Mouse (Mus musculus) myocyte (in vitro differentiated cells): ENCODE data around the gene Tepp. TPM values are rescaled to one million over a fixed set of nuclear protein-coding genes. Genes with fewer than 3 reads are reported as not detected.
A peak's percentile ranks its signal among the peaks of the same experiment; 100 is the strongest.

Source experiments
- H3K27me3 ChIP-seq: one replicate; pipeline ENCODE4 v1.6.1; 2011; ENCODE audit not compliant: control insufficient read depth, insufficient read depth, insufficient read length
- H3K36me3 ChIP-seq: one replicate; pipeline ENCODE4 v1.6.1; 2011; ENCODE audit not compliant: control insufficient read depth, insufficient read depth
- H3K4me2 ChIP-seq: one replicate; pipeline ENCODE4 v1.6.1; 2011; ENCODE audit warnings: low read depth, control low read depth
- H3K4me3 ChIP-seq: one replicate; pipeline ENCODE4 v1.5.1; 2011; ENCODE audit warnings: mild to moderate bottlenecking, control low read depth, moderate library complexity
- H3K79me2 ChIP-seq: one replicate; pipeline ENCODE4 v1.6.1; 2011; ENCODE audit not compliant: control insufficient read depth, insufficient read depth
- H3ac ChIP-seq: one replicate; pipeline ENCODE4 v1.6.1; 2011; ENCODE audit not compliant: control insufficient read depth, insufficient read length
- CEBPB ChIP-seq: IDR thresholded peaks from 2 replicates; pipeline ENCODE4 v1.6.1; 2011; ENCODE audit warnings: mild to moderate bottlenecking, moderate library complexity; ENCODE audit not compliant: poor library complexity, insufficient read depth, severe bottlenecking
- E2F4 ChIP-seq: IDR thresholded peaks from one replicate; pipeline ENCODE4 v1.6.1; 2011; ENCODE audit warnings: mild to moderate bottlenecking, control low read depth, moderate library complexity; ENCODE audit not compliant: insufficient read depth
- MAX ChIP-seq: IDR thresholded peaks from one replicate; pipeline ENCODE4 v1.6.1; 2011; ENCODE audit warnings: low read depth, mild to moderate bottlenecking, control low read depth
- MYOD1 ChIP-seq, 3 experiments: IDR thresholded peaks; one replicate each; pipeline ENCODE4 v1.6.1; 2011; ENCODE audit warnings: control low read depth in 2 of 3, low read depth in 2 of 3, mild to moderate bottlenecking in 2 of 3, moderate library complexity in 1 of 3; ENCODE audit not compliant: insufficient read length in 2 of 3, control insufficient read depth in 1 of 3
- MYOG ChIP-seq, 3 experiments: IDR thresholded peaks; one replicate each; pipeline ENCODE4 v1.6.1; 2011; ENCODE audit warnings: control low read depth in 2 of 3, low read depth in 2 of 3, mild to moderate bottlenecking in 2 of 3; ENCODE audit not compliant: insufficient read length in 2 of 3, control insufficient read depth in 1 of 3, insufficient read depth in 1 of 3
- POLR2A ChIP-seq: IDR thresholded peaks from one replicate; pipeline ENCODE4 v1.6.1; 2011; ENCODE audit warnings: low read depth, mild to moderate bottlenecking, control low read depth, moderate library complexity; ENCODE audit not compliant: insufficient read length
- POLR2AphosphoS2 ChIP-seq: IDR thresholded peaks from one replicate; pipeline ENCODE4 v1.6.1; 2011; ENCODE audit warnings: low read depth, control low read depth; ENCODE audit not compliant: insufficient read length
- REST ChIP-seq: IDR thresholded peaks from one replicate; pipeline ENCODE4 v1.6.1; 2011; ENCODE audit warnings: mild to moderate bottlenecking, control low read depth, moderate library complexity; ENCODE audit not compliant: insufficient read depth, insufficient read length
- SRF ChIP-seq: IDR thresholded peaks from one replicate; pipeline ENCODE4 v1.6.1; 2011; ENCODE audit warnings: low read depth; ENCODE audit not compliant: control insufficient read depth, insufficient read length
- TCF12 ChIP-seq: IDR thresholded peaks from one replicate; pipeline ENCODE4 v1.6.1; 2011; ENCODE audit warnings: mild to moderate bottlenecking, control low read depth; ENCODE audit not compliant: poor library complexity, insufficient read depth, severe bottlenecking
- TCF3 ChIP-seq: IDR thresholded peaks from one replicate; pipeline ENCODE4 v1.6.1; 2011; ENCODE audit warnings: low read depth, control low read depth; ENCODE audit not compliant: insufficient read length
- USF1 ChIP-seq: IDR thresholded peaks from one replicate; pipeline ENCODE4 v1.6.1; 2011; ENCODE audit warnings: low read depth, mild to moderate bottlenecking, control low read depth, moderate library complexity
- polyA plus RNA-seq: library from polyadenylated mRNA; unstranded; fragments of >200 nt; fragmentation: generic; extraction: Trizol; gene quantifications from one replicate; pipeline ENCODE4 v1.2.1, GENCODE M21; 2012; ENCODE audit warnings: missing spikeins

Tepp gene
- polyA plus RNA-seq, 1 experiment, result not detected

DNA sequence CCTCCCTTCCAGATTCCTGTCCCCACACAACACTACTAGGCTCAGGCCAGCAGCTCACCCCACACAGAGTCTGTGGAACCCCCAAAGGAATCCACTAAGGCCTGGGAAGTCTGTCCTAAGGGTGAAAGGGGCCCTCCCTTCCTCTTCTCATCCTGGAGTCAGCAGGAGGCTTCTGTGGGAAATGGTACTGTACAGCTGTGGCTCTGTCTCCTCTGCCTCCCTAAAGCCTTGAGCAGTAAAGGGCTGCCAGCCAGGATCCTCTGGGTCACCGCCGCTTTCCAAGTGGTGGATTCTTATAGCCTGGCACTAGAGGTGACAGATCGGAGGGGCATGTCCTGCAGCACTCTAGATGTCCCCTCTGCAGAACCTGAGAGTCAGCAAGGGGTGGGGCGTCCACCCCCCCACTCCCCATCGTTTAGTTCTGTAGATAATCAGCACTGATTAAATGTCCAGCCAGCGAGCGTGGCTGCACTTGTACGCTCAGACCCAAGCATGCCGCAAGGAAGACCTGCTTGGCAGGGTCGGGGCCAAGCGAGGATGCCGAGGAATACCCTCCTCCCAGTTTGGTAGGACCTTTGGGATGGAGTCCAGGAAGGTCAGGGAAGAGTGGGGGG lies 63.1 kb downstream of the Tepp start:
- no peak overlapping the region for H3K4me3 ChIP-seq
- H3K79me2 ChIP-seq, result no peaks in the 10 kb centered on the region
- H3K36me3 ChIP-seq, result no peaks in the 10 kb centered on the region
- no peak overlapping the region for H3ac ChIP-seq
- H3K4me2 ChIP-seq, result no peak overlapping the region
- no peaks in the 10 kb centered on the region for H3K27me3 ChIP-seq
- TF ChIP-seq REST, result no peak
- TF ChIP-seq TCF12, result no peak
- TF ChIP-seq E2F4, result no peak
- no peak for TF ChIP-seq TCF3
- no peak for TF ChIP-seq MYOG (IDR thresholded peaks at IDR 0.05; ENCODE audit: control insufficient read depth in 1 of 3, insufficient read depth in 1 of 3, insufficient read length in 2 of 3, low read depth in 2 of 3)
- TF ChIP-seq MYOD1 (IDR thresholded peaks at IDR 0.05; ENCODE audit: control insufficient read depth in 1 of 3, insufficient read length in 2 of 3, low read depth in 2 of 3), result no peak
- no peak for TF ChIP-seq CEBPB
- TF ChIP-seq SRF, result no peak
- no peak for TF ChIP-seq POLR2A
- no peak for TF ChIP-seq MAX

DNA sequence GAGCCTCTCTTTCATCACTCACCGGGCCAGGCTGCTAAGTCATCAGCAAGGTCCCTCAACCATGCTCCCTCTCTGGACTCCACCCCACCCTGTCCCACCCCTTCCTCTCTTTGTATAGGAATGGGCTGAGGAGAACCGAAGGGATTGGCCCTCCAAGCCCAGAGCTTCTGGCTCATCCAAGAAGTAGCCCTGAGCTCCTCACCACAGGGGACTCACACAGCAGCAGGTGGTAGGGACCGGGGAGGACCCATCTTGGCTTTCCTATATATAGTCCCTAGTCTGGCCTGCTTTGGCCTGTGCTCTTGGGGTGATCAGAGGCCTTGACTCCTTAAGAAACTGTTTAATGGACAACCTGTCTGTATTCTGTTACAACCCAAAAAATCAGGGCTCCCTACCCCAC lies 64.1 kb downstream of the Tepp start:
- Histone ChIP-seq H3K4me3 (no peak overlapping the region), H3K36me3 (no peaks in the 10 kb centered on the region), H3K27me3 (no peaks in the 10 kb centered on the region), H3ac (no peak overlapping the region), H3K79me2 (no peaks in the 10 kb centered on the region), H3K4me2 (no peak overlapping the region)
- TF ChIP-seq MYOG (IDR thresholded peaks at IDR 0.05; ENCODE audit: control insufficient read depth in 1 of 3, insufficient read depth in 1 of 3, insufficient read length in 2 of 3, low read depth in 2 of 3), result peak in 2 of 3 experiments; percentile 21 to 65
- TF ChIP-seq CEBPB, result no peak
- peak in 2 of 3 experiments; percentile 48 to 59 for TF ChIP-seq MYOD1 (IDR thresholded peaks at IDR 0.05; ENCODE audit: control insufficient read depth in 1 of 3, insufficient read length in 2 of 3, low read depth in 2 of 3)
- TF ChIP-seq REST, result no peak

DNA sequence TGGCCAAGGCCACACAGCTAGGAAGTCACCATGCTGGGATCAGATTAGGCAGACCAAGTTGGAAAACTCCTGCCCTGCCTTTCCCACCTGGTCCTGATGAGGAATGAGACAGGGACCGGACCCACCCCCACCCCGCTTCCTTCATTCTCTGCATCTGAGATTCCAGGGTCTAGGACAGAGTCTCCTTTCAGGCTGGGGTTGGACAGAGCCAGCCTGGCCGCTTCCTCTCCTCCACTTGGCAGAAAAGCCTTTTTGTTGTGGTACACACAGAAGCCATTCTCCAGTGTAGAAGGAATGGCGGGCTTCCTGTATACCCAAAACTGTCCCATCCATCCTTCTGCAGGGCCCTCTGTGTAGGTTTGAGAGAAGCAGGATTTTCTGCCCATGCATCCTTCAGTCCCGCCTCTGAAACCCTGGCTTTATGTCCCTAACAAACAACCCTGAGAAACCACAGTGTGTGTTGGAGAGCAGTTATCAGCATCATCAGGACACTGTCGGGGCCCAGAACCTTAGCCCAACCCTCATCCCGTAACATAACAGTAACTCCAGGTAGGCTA lies 65.1 kb downstream of the Tepp start:
- no peaks in the 10 kb centered on the region for H3K79me2 ChIP-seq
- H3ac ChIP-seq, result no peak overlapping the region
- no peak for TF ChIP-seq MAX
- no peak for TF ChIP-seq POLR2AphosphoS2
- TF ChIP-seq SRF, result no peak
- no peak for TF ChIP-seq REST
- TF ChIP-seq USF1, result no peak
- TF ChIP-seq MYOD1 (IDR thresholded peaks at IDR 0.05; ENCODE audit: control insufficient read depth in 1 of 3, insufficient read length in 2 of 3, low read depth in 2 of 3), result no peak
- TF ChIP-seq E2F4, result no peak
- no peak for TF ChIP-seq CEBPB
- no peak for TF ChIP-seq MYOG (IDR thresholded peaks at IDR 0.05; ENCODE audit: control insufficient read depth in 1 of 3, insufficient read depth in 1 of 3, insufficient read length in 2 of 3, low read depth in 2 of 3)
- no peak for TF ChIP-seq POLR2A
- TF ChIP-seq TCF3, result no peak
- TF ChIP-seq TCF12, result no peak
- no peaks in the 10 kb centered on the region for H3K36me3 ChIP-seq
- no peak overlapping the region for H3K4me3 ChIP-seq
- H3K4me2 ChIP-seq, result no peak overlapping the region
- H3K27me3 ChIP-seq, result no peaks in the 10 kb centered on the region

Other genes with a start within 250 kb of the Tepp start
- gene Katnb1, start 229.4 kb upstream of the Tepp start, polyA plus RNA-seq, result 20.0 TPM
- gene Kifc3, start 107.8 kb upstream of the Tepp start, polyA plus RNA-seq, result 22.6 TPM
- 0.07 TPM for gene Cngb1, start 4.0 kb upstream of the Tepp start, polyA plus RNA-seq
- gene Zfp319, start 21.4 kb downstream of the Tepp start, polyA plus RNA-seq, result 7.4 TPM
- 42.8 TPM for gene Usb1, start 21.7 kb downstream of the Tepp start, polyA plus RNA-seq
- 45.1 TPM for gene Mmp15, start 41.7 kb downstream of the Tepp start, polyA plus RNA-seq
- 39.9 TPM for gene Cfap20, start 124.3 kb downstream of the Tepp start, polyA plus RNA-seq
- 51.9 TPM for gene Csnk2a2, start 179.5 kb downstream of the Tepp start, polyA plus RNA-seq
- gene Ccdc113, start 223.5 kb downstream of the Tepp start, polyA plus RNA-seq, result not detected